Mouse (Mus musculus) embryonic facial prominence, embryonic 14.5 days (tissue): ENCODE measurements around the gene Celf5. TPM values are rescaled to one million over a fixed set of nuclear protein-coding genes. Genes with fewer than 3 reads are reported as not detected.

Source experiments
- ATAC-seq: fragments of 200-750 bp; cut with Nextera tagmentation; 2 replicates; pipeline ENCODE4 v1.8.0; 2017; ENCODE audit warnings: low read depth, moderate number of reproducible peaks, moderate TSS enrichment
- DNase-seq: peaks from one replicate; pipeline ENCODE4 v3.0.0-alpha.2; 2015; ENCODE audit warnings: low spot score
- H3K27ac ChIP-seq: fragments of 300-500 bp; sonication (generic); replicated peaks from 2 replicates; pipeline ENCODE4 v1.5.1; 2014; ENCODE audit warnings: low read depth, mild to moderate bottlenecking, low read length, moderate library complexity
- H3K27me3 ChIP-seq: fragments of 300-500 bp; sonication (generic); replicated peaks from 2 replicates; pipeline ENCODE4 v1.6.1; 2014; ENCODE audit warnings: low read length; ENCODE audit not compliant: control insufficient read depth, insufficient read depth
- H3K36me3 ChIP-seq: fragments of 300-500 bp; sonication (generic); 2 replicates; pipeline ENCODE4 v1.6.1; 2014; ENCODE audit warnings: low read length, mixed read lengths; ENCODE audit not compliant: control insufficient read depth, insufficient read depth
- H3K4me1 ChIP-seq: fragments of 300-500 bp; sonication (generic); 2 replicates; pipeline ENCODE4 v1.6.1; 2014; ENCODE audit warnings: antibody characterized with exemption, low read length; ENCODE audit not compliant: control insufficient read depth, insufficient read depth
- H3K4me2 ChIP-seq: fragments of 300-500 bp; sonication (generic); 2 replicates; pipeline ENCODE4 v1.6.1; 2014; ENCODE audit warnings: low read depth, mild to moderate bottlenecking, low read length, moderate library complexity, mixed read lengths
- H3K4me3 ChIP-seq: fragments of 300-500 bp; sonication (generic); 2 replicates; pipeline ENCODE4 v1.5.1; 2014; ENCODE audit warnings: low read depth, mild to moderate bottlenecking, low read length
- H3K9ac ChIP-seq: fragments of 300-500 bp; sonication (generic); 2 replicates; pipeline ENCODE4 v1.6.1; 2014; ENCODE audit warnings: low read depth, mild to moderate bottlenecking, low read length, moderate library complexity, mixed read lengths
- H3K9me3 ChIP-seq: fragments of 300-500 bp; sonication (generic); 2 replicates; pipeline ENCODE4 v1.6.1; 2016; ENCODE audit warnings: low read length; ENCODE audit not compliant: control insufficient read depth
- WGBS: fragments of 180-500 bp; shearing (Covaris S2); extraction: QIAGEN DNeasy Blood & Tissue Kit; methylation state at CpG from one replicate; pipeline ENCODE4 v1.1.7; 2014; 5-methylcytosine and 5-hydroxymethylcytosine counted together
- polyA plus RNA-seq: library from polyadenylated mRNA; unstranded; fragments of >200 nt; fragmentation: Nextera tagmentation; extraction: Ambion mirVana; gene quantifications from 2 replicates; pipeline ENCODE4 v1.2.1, GENCODE M21; 2014

The Celf5 gene
- polyA plus RNA-seq, 1 experiment from 2014 or later, result 1.9 TPM

GRCm38 (mm10) chr10:81457624-81458023, 24.9 kb downstream of the Celf5 start:
- no peak for DNase-seq
- Histone ChIP-seq H3K27ac (no peak overlapping the region), H3K4me3 (no peak overlapping the region), H3K4me1 (no peaks in the 10 kb centered on the region), H3K9me3 (no peaks in the 10 kb centered on the region; the same call in 1 of the 2 replicates), H3K36me3 (no peaks in the 10 kb centered on the region), H3K9ac (no peak overlapping the region), H3K27me3 (peaks cover 94% of the 10 kb centered on the region), H3K4me2 (no peak overlapping the region)
- no peak for ATAC-seq
- WGBS, result 73% methylated on average over 8 of the region's 8 CpGs

GRCm38 (mm10) chr10:81456983-81457563, 25.4 kb downstream of the Celf5 start:
- 56% methylated on average over 12 of the region's 12 CpGs for WGBS
- Histone ChIP-seq H3K4me3 (no peak overlapping the region), H3K4me1 (no peaks in the 10 kb centered on the region), H3K9me3 (no peaks in the 10 kb centered on the region; the same call in 1 of the 2 replicates), H3K9ac (no peak overlapping the region), H3K4me2 (no peak overlapping the region), H3K27ac (no peak overlapping the region), H3K27me3 (peaks cover 94% of the 10 kb centered on the region), H3K36me3 (no peaks in the 10 kb centered on the region)
- ATAC-seq (no peak), DNase-seq (no peak)

- no peak for ATAC-seq
- no peak within 1 kb of the TSS for H3K27ac ChIP-seq
- no peak within 1 kb of the TSS for H3K4me2 ChIP-seq
- DNase-seq, result no peak
- peaks cover 93% of the 10 kb centered on the region for H3K27me3 ChIP-seq
- no peaks in the 10 kb centered on the region for H3K36me3 ChIP-seq
- no peaks in the 10 kb centered on the region; the same call in 1 of the 2 replicates for H3K9me3 ChIP-seq
- no peak within 1 kb of the TSS for H3K4me3 ChIP-seq
- WGBS, result 63% methylated on average over 24 of the region's 28 CpGs
- no peaks in the 10 kb centered on the region for H3K4me1 ChIP-seq
- no peak within 1 kb of the TSS for H3K9ac ChIP-seq
Observed at GRCm38 (mm10) chr10:81455181-81455895, 27.2 kb downstream of the Celf5 start, which contains the start of gene Nfic. TSS of gene Nfic (minus strand) at chr10:81455635.

GRCm38 (mm10) chr10:81454106-81454505, 28.4 kb downstream of the Celf5 start:
- Histone ChIP-seq H3K36me3 (no peaks in the 10 kb centered on the region), H3K4me2 (no peak overlapping the region), H3K27ac (no peak overlapping the region), H3K9ac (no peak overlapping the region), H3K4me3 (no peak overlapping the region), H3K9me3 (no peaks in the 10 kb centered on the region; the same call in 1 of the 2 replicates), H3K4me1 (no peaks in the 10 kb centered on the region), H3K27me3 (peaks cover 85% of the 10 kb centered on the region)
- DNase-seq, result no peak
- 58% methylated on average over 2 of the region's 2 CpGs for WGBS
- ATAC-seq, result no peak

- WGBS, result 4% methylated on average over 14 of the region's 14 CpGs
- DNase-seq, result no peak
Observed at GRCm38 (mm10) chr10:81452947-81453288, 29.6 kb downstream of the Celf5 start.

GRCm38 (mm10) chr10:81452237-81452946, 30.1 kb downstream of the Celf5 start:
- H3K27ac ChIP-seq, result no peak overlapping the region
- no peaks in the 10 kb centered on the region for H3K36me3 ChIP-seq
- peaks cover 70% of the 10 kb centered on the region for H3K27me3 ChIP-seq
- H3K4me2 ChIP-seq, result 0 out of 2 replicates have a peak overlapping the region, but pooled peaks have one; percentile 0
- 5% methylated on average over 31 of the region's 36 CpGs for WGBS
- no peaks in the 10 kb centered on the region for H3K4me1 ChIP-seq
- peak; percentile 10 for DNase-seq
- no peak overlapping the region for H3K4me3 ChIP-seq
- ATAC-seq, result no peak
- peak overlapping the region; percentile 25; the same call in 1 of the 2 replicates for H3K9ac ChIP-seq
- H3K9me3 ChIP-seq, result no peaks in the 10 kb centered on the region

More at GRCm38 (mm10) chr10:81452947-81453288, 29.6 kb downstream of the Celf5 start:
- H3K36me3 ChIP-seq, result no peaks in the 10 kb centered on the region
- H3K4me1 ChIP-seq, result no peaks in the 10 kb centered on the region
- H3K4me3 ChIP-seq, result no peak overlapping the region
- H3K9me3 ChIP-seq, result no peaks in the 10 kb centered on the region
- 0 out of 2 replicates have a peak overlapping the region, but pooled peaks have one; percentile 0 for H3K4me2 ChIP-seq
- no peak for ATAC-seq
- no peak overlapping the region for H3K9ac ChIP-seq
- H3K27me3 ChIP-seq, result peaks cover 75% of the 10 kb centered on the region
- no peak overlapping the region for H3K27ac ChIP-seq

- Histone ChIP-seq H3K9me3 (no peaks in the 10 kb centered on the region), H3K4me3 (no peak overlapping the region), H3K4me2 (no peak overlapping the region), H3K27ac (no peak overlapping the region), H3K36me3 (no peaks in the 10 kb centered on the region), H3K9ac (no peak overlapping the region), H3K4me1 (no peaks in the 10 kb centered on the region), H3K27me3 (peaks cover 62% of the 10 kb centered on the region)
- WGBS, result 49% methylated on average over 6 of the region's 6 CpGs
- ATAC-seq (no peak), DNase-seq (no peak)
Observed at GRCm38 (mm10) chr10:81451365-81451745, 31.2 kb downstream of the Celf5 start.

GRCm38 (mm10) chr10:81450641-81451364, 31.7 kb downstream of the Celf5 start:
- Histone ChIP-seq H3K4me2 (no peak overlapping the region), H3K27me3 (peaks cover 56% of the 10 kb centered on the region), H3K4me1 (no peaks in the 10 kb centered on the region), H3K9ac (no peak overlapping the region), H3K36me3 (no peaks in the 10 kb centered on the region), H3K27ac (no peak overlapping the region), H3K4me3 (no peak overlapping the region), H3K9me3 (no peaks in the 10 kb centered on the region)
- DNase-seq, result no peak
- ATAC-seq, result no peak
- WGBS, result 53% methylated on average over 9 of the region's 9 CpGs
